Mouse (Mus musculus) monocyte, adult 59 days (primary cell): ENCODE data around the gene Tmem192. TPM values are rescaled to one million over a fixed set of nuclear protein-coding genes. Genes with fewer than 3 reads are reported as not detected.

Experiments
- total RNA-seq, 2 experiments: library from RNA; stranded (reverse); gene quantifications; one replicate each; pipeline ENCODE4 v1.2.4; 2023

The Tmem192 gene
- total RNA-seq: 10 to 100 TPM; 43.7 to 50.3 TPM

GRCm38 (mm10) chr8:64946820-64947697 lies at the start of gene Tmem192:
Gene Tmem192, plus strand, starts transcription at chr8:64947185.

DNA sequence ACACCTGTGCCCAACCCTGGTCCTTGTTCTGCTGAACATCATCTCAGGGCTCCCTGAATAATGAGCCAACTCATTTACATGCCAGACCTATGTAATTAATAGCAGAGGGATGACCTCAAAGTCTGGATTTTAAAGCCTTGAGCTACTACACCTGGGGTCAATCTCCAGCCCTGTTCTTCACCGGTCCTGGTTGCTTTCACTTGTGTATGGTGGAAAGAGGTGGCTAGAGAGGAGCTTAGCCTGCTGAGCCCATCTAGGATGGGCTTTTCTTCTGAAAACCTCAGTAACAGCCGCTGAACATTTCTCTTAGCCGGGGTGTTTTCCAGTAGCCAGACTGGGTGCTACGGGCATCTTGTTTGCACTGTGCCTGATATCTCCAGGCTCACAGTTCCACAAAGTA lies 40.7 kb downstream of the Tmem192 start, which contains the start of gene Trim75:
TSS of gene Trim75 (minus strand) at position 101 of the 400 bp plus-strand sequence.

DNA sequence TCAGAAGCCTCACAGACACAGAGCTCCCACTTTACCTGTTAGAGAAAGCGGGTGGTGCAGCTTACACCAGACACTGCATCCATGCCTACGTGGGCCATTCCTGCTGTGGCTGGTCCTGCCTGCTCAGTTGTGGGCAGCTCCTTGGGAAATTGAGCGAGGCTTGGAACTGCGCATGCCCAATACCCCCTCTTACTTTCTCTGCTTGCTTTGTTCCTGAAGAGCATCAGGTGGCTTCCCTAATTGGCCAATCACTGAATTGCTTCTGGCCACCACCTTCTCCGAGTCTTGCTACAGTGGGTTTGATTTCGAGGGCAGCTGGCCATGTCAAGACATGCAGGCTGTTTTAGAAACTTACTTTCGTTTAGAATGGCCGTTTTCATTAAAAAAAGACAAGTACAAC lies 71.4 kb downstream of the Tmem192 start, which contains the start of the genes Trim61 and Trim60:
TSS of gene Trim61 (minus strand) at position 101 of the 400 bp plus-strand sequence.
TSS of gene Trim60 (minus strand) at position 162 of the 400 bp plus-strand sequence.

Other genes starting within 250 kb of the Tmem192 start
- gene Msmo1, start 213.4 kb upstream of the Tmem192 start, total RNA-seq: 10 to 100 TPM; 62.8 to 72.3 TPM
- gene Klhl2, start 97.2 kb upstream of the Tmem192 start, total RNA-seq: 10 to 100 TPM; 49.2 to 49.7 TPM
- not detected for gene Trim75, start 40.6 kb downstream of the Tmem192 start, total RNA-seq
- not detected for gene Trim61, start 71.3 kb downstream of the Tmem192 start, total RNA-seq
- gene Trim60, start 71.4 kb downstream of the Tmem192 start, total RNA-seq: not detected
- not detected for gene Apela, start 90.2 kb downstream of the Tmem192 start, total RNA-seq
- gene Gm10663, start 127.8 kb downstream of the Tmem192 start, total RNA-seq: not detected
- not detected for gene BC030870, start 182.4 kb downstream of the Tmem192 start, total RNA-seq